Comparison of ENCODE assay signal across 10 mouse cellular contexts in genomic region chr12:54205195-54205594, GRCm38 (mm10). TPM values are rescaled to one million over a fixed set of nuclear protein-coding genes. Genes with fewer than 3 reads are reported as not detected.
DNase-seq lines count a peak whose midpoint lies in the region; ATAC-seq and TF ChIP-seq lines count a peak whose summit lies in the region.
"Had no signal": no experiment of that assay in that cellular context is flagged by ENCODE, and none has a peak within 500 bp of the region (broad histone marks: within the 10 kb centered on the region; RNA-seq: fewer than 3 reads in every experiment).

No protein-coding gene starts in this region.

- no peaks in the 10 kb centered on the region for H3K36me3 ChIP-seq in forebrain, postnatal 0 days (ENCODE audit: insufficient read depth)
- H3K36me3 ChIP-seq in forebrain, embryonic 16.5 days (ENCODE audit: control insufficient read depth, insufficient read depth) = no peaks in the 10 kb centered on the region
- H3K36me3 ChIP-seq in embryonic facial prominence, embryonic 11.5 days (replicated peaks; ENCODE audit: control insufficient read depth, insufficient read depth, low read depth, low read length) = no peaks in the 10 kb centered on the region
- peaks cover under 1% of the 10 kb centered on the region for H3K36me3 ChIP-seq in megakaryocyte, embryonic 14.5 days (replicated peaks; ENCODE audit: low read length)

- no peak overlapping the region for H3K9ac ChIP-seq in forebrain, postnatal 0 days
- no peak overlapping the region for H3K9ac ChIP-seq in forebrain, embryonic 16.5 days (replicated peaks; ENCODE audit: low read depth, low read length)
- no peak overlapping the region for H3K9ac ChIP-seq in embryonic facial prominence, embryonic 11.5 days (replicated peaks; ENCODE audit: low read length)

- H3K4me2 ChIP-seq in forebrain, postnatal 0 days (ENCODE audit: low read depth) = no peak overlapping the region
- H3K4me2 ChIP-seq in forebrain, embryonic 16.5 days (ENCODE audit: low read length) = no peak overlapping the region
- no peak overlapping the region for H3K4me2 ChIP-seq in embryonic facial prominence, embryonic 11.5 days (ENCODE audit: low read depth, low read length)

- H3K27me3 ChIP-seq in forebrain, postnatal 0 days (ENCODE audit: insufficient read depth, low read length) = peaks cover 6% of the 10 kb centered on the region; the same call in 1 of the 2 replicates
- no peaks in the 10 kb centered on the region for H3K27me3 ChIP-seq in forebrain, embryonic 16.5 days (replicated peaks; ENCODE audit: control insufficient read depth, insufficient read depth, low read length)
- H3K27me3 ChIP-seq in embryonic facial prominence, embryonic 11.5 days (ENCODE audit: control insufficient read depth, insufficient read depth, low read length) = no peaks in the 10 kb centered on the region
- H3K27me3 ChIP-seq in megakaryocyte, embryonic 14.5 days (replicated peaks) = no peaks in the 10 kb centered on the region

- no peak overlapping the region for H3K4me3 ChIP-seq in forebrain, postnatal 0 days (ENCODE audit: low read depth, low read length)
- H3K4me3 ChIP-seq in forebrain, embryonic 16.5 days (replicated peaks; ENCODE audit: low read length) = no peak overlapping the region
- no peak overlapping the region for H3K4me3 ChIP-seq in embryonic facial prominence, embryonic 11.5 days (ENCODE audit: low read depth, low read length)
- H3K4me3 ChIP-seq in megakaryocyte, embryonic 14.5 days (replicated peaks) = peak overlapping the region; percentile 60
- H3K4me3 ChIP-seq: erythroblast, embryonic 14.5 days had no signal

- no peak for DNase-seq in forebrain, postnatal 0 days
- DNase-seq in ES-CJ7 (ENCODE audit: low read depth, low spot score) = peak; percentile 58
- DNase-seq in embryonic facial prominence, embryonic 11.5 days (ENCODE audit: low spot score) = peak; percentile 55
- peak; percentile 51 to 74 for DNase-seq in kidney, adult 8-10 months
- DNase-seq in thymus, postnatal 36 days = peak; percentile 75 to 76
- no peak for DNase-seq in right cerebral cortex, postnatal 25 days

- ATAC-seq in forebrain, postnatal 0 days = no peak
- ATAC-seq in forebrain, embryonic 16.5 days = no peak
- no peak for ATAC-seq in embryonic facial prominence, embryonic 11.5 days (replicated peaks; ENCODE audit: insufficient number of reproducible peaks, low FRiP score, low TSS enrichment, low read depth)

- H3K27ac ChIP-seq in forebrain, postnatal 0 days (ENCODE audit: low read depth, low read length) = no peak overlapping the region
- no peak overlapping the region for H3K27ac ChIP-seq in forebrain, embryonic 16.5 days (ENCODE audit: low read length)
- H3K27ac ChIP-seq in embryonic facial prominence, embryonic 11.5 days (replicated peaks; ENCODE audit: low read depth, low read length) = no peak overlapping the region
- H3K27ac ChIP-seq: macrophage had no signal

- H3K4me1 ChIP-seq in forebrain, postnatal 0 days (ENCODE audit: insufficient read depth) = no peaks in the 10 kb centered on the region
- peaks cover 14% of the 10 kb centered on the region for H3K4me1 ChIP-seq in forebrain, embryonic 16.5 days (replicated peaks; ENCODE audit: control insufficient read depth, insufficient read depth, low read length)
- peaks cover 2% of the 10 kb centered on the region; the same call in 1 of the 2 replicates for H3K4me1 ChIP-seq in embryonic facial prominence, embryonic 11.5 days (ENCODE audit: control insufficient read depth, insufficient read depth, low read length)
- peaks cover 30% of the 10 kb centered on the region for H3K4me1 ChIP-seq in megakaryocyte, embryonic 14.5 days

- 12% methylated on average over 1 of the region's 1 CpGs for WGBS in forebrain, postnatal 0 days
- 26% methylated on average over 1 of the region's 1 CpGs for WGBS in forebrain, embryonic 16.5 days
- WGBS in embryonic facial prominence, embryonic 11.5 days = 15% methylated on average over 1 of the region's 1 CpGs

- peak; percentile 40 for TF ChIP-seq CTCF in forebrain, postnatal 0 days (IDR thresholded peaks at IDR 0.05; ENCODE audit: low read depth)

- H3K9me3 ChIP-seq in forebrain, postnatal 0 days (ENCODE audit: low read length) = no peaks in the 10 kb centered on the region
- H3K9me3 ChIP-seq in forebrain, embryonic 16.5 days (ENCODE audit: control insufficient read depth, low read length) = no peaks in the 10 kb centered on the region
- no peaks in the 10 kb centered on the region for H3K9me3 ChIP-seq in embryonic facial prominence, embryonic 11.5 days (replicated peaks; ENCODE audit: control insufficient read depth, low read length)
- H3K9me3 ChIP-seq in megakaryocyte, embryonic 14.5 days = peaks cover 3% of the 10 kb centered on the region; the same call in 1 of the 2 replicates

RNA-seq across cellular contexts. Expression of gene Egln3, which starts 1.5 kb away (rescaled TPM):
- total RNA-seq in forebrain, postnatal 0 days (2014; rRNA removed) = 8.6 and 11.8 TPM in 2 replicates
- 5.2 and 5.6 TPM in 2 replicates for polyA plus RNA-seq in forebrain, postnatal 0 days (2015; fragmentation: Nextera tagmentation; extraction: Ambion mirVana)
- 7.1 and 8.7 TPM in 2 replicates for polyA plus RNA-seq in forebrain, embryonic 16.5 days (2015; fragmentation: Nextera tagmentation; extraction: Ambion mirVana)
- polyA plus RNA-seq in embryonic facial prominence, embryonic 11.5 days (2014; fragmentation: Nextera tagmentation; extraction: Ambion mirVana) = 5.8 TPM in 2 replicates
- polyA plus RNA-seq in megakaryocyte, embryonic 14.5 days (2012; ENCODE audit: insufficient read depth, low replicate concordance) = 47.6 and 68.3 TPM in 2 replicates
- polyA plus RNA-seq: erythroblast, embryonic 14.5 days had no signal

Comparison
In these comparisons a context has a peak if more than half of its experiments do, and no peak if none do; other contexts are left out.
1. DNase-seq: peak in ES-CJ7 (single experiment), embryonic facial prominence, embryonic 11.5 days (single experiment), kidney, adult 8-10 months (2 of 2) and thymus, postnatal 36 days (2 of 2); none in forebrain, postnatal 0 days (single experiment) and right cerebral cortex, postnatal 25 days (single experiment).